Mouse (Mus musculus) kidney, embryonic 14.5 days (tissue): ENCODE data around the gene Irs4. TPM values are rescaled to one million over a fixed set of nuclear protein-coding genes. Genes with fewer than 3 reads are reported as not detected.
A peak's percentile ranks its signal among the peaks of the same experiment; 100 is the strongest.

Source experiments
- ATAC-seq: fragments of 200-750 bp; cut with Nextera tagmentation; 2 replicates; pipeline ENCODE4 v1.8.0; 2017; ENCODE audit warnings: moderate number of reproducible peaks, mild to moderate bottlenecking, moderate TSS enrichment, moderate library complexity; ENCODE audit not compliant: low FRiP score, low TSS enrichment
- H3K27ac ChIP-seq: fragments of 300-500 bp; sonication (generic); 2 replicates; pipeline ENCODE4 v1.5.1; 2014; ENCODE audit warnings: low read depth, mild to moderate bottlenecking, low read length, moderate library complexity, mixed read lengths
- H3K27me3 ChIP-seq: fragments of 300-500 bp; sonication (generic); 2 replicates; pipeline ENCODE4 v1.6.1; 2014; ENCODE audit warnings: mild to moderate bottlenecking, low read length; ENCODE audit not compliant: control insufficient read depth, insufficient read depth
- H3K36me3 ChIP-seq: fragments of 300-500 bp; sonication (generic); 2 replicates; pipeline ENCODE4 v1.6.1; 2014; ENCODE audit warnings: low read length, mixed read lengths; ENCODE audit not compliant: control insufficient read depth, insufficient read depth
- H3K4me1 ChIP-seq: fragments of 300-500 bp; sonication (generic); 2 replicates; pipeline ENCODE4 v1.6.1; 2014; ENCODE audit warnings: low read length, mixed read lengths; ENCODE audit not compliant: control insufficient read depth, insufficient read depth
- H3K4me2 ChIP-seq: fragments of 300-500 bp; sonication (generic); replicated peaks from 2 replicates; pipeline ENCODE4 v1.6.1; 2014; ENCODE audit warnings: low read depth, mild to moderate bottlenecking, low read length
- H3K4me3 ChIP-seq: fragments of 300-500 bp; sonication (generic); 2 replicates; pipeline ENCODE4 v1.5.1; 2014; ENCODE audit warnings: mild to moderate bottlenecking, low read length
- H3K9ac ChIP-seq: fragments of 300-500 bp; sonication (generic); 2 replicates; pipeline ENCODE4 v1.6.1; 2014; ENCODE audit warnings: low read depth, mild to moderate bottlenecking, low read length, moderate library complexity
- H3K9me3 ChIP-seq: fragments of 300-500 bp; sonication (generic); 2 replicates; pipeline ENCODE4 v1.6.1; 2016; ENCODE audit warnings: low read length; ENCODE audit not compliant: control insufficient read depth
- WGBS: fragments of 180-500 bp; shearing (Covaris S2); extraction: QIAGEN DNeasy Blood & Tissue Kit; methylation state at CpG from one replicate; pipeline ENCODE4 v1.1.7; 2014; 5-methylcytosine and 5-hydroxymethylcytosine counted together
- polyA plus RNA-seq: library from polyadenylated mRNA; unstranded; fragments of >200 nt; fragmentation: Nextera tagmentation; extraction: Ambion mirVana; gene quantifications from 2 replicates; pipeline ENCODE4 v1.2.1, GENCODE M21; 2014

Gene Irs4
- polyA plus RNA-seq = 0.04 and 0.19 TPM in 2 replicates

GRCm38 (mm10) chrX:141724937-141725918, at the start of gene Irs4:
Gene Irs4 (minus strand): TSS chrX:141725263.
- ATAC-seq = peak; percentile 79
- H3K4me1 ChIP-seq = no peaks in the 10 kb centered on the region
- H3K27me3 ChIP-seq = peaks cover 59% of the 10 kb centered on the region
- H3K27ac ChIP-seq = no peak within 1 kb of the TSS
- peak within 1 kb of the TSS; percentile 55 for H3K4me2 ChIP-seq
- 22% methylated on average over 51 of the region's 51 CpGs for WGBS
- H3K4me3 ChIP-seq = peak within 1 kb of the TSS; percentile 35
- H3K9ac ChIP-seq = no peak within 1 kb of the TSS
- no peaks in the 10 kb centered on the region for H3K36me3 ChIP-seq
- H3K9me3 ChIP-seq = no peaks in the 10 kb centered on the region

- no peak overlapping the region for H3K4me2 ChIP-seq
- no peaks in the 10 kb centered on the region for H3K27me3 ChIP-seq
- H3K36me3 ChIP-seq = no peaks in the 10 kb centered on the region
- H3K4me3 ChIP-seq = no peak overlapping the region
- no peak overlapping the region for H3K27ac ChIP-seq
- no peaks in the 10 kb centered on the region for H3K4me1 ChIP-seq
- 66% methylated on average over 2 of the region's 2 CpGs for WGBS
- no peaks in the 10 kb centered on the region for H3K9me3 ChIP-seq
- no peak overlapping the region for H3K9ac ChIP-seq
- no peak for ATAC-seq
These were observed 25.3 kb upstream of the Irs4 start for GRCm38 (mm10) chrX:141750360-141750759.

DNA sequence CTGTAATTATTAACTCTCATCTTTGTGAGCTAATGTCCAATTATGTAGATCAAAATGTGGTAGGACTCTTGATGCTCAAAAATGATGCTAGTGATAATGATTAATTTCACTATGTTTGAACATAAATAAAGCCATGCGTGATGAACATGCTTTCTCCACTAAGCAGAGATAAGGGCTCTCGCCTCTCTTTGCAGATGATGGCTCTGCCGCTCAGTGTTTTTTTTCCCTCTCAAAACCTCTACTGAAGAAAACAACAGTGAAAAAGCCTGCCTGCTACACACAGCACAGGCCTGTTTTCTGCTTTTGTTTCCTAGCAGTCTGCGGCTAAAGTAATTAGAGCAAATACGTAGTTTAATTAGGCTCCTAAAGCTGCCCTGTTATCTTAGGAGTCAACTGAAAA, 4.5 kb upstream of the Irs4 start:
- H3K4me3 ChIP-seq = no peak overlapping the region
- ATAC-seq = no peak
- no peak overlapping the region for H3K4me2 ChIP-seq
- H3K36me3 ChIP-seq = no peaks in the 10 kb centered on the region
- H3K27ac ChIP-seq = no peak overlapping the region
- no peaks in the 10 kb centered on the region for H3K9me3 ChIP-seq
- no peaks in the 10 kb centered on the region for H3K4me1 ChIP-seq
- no peak overlapping the region for H3K9ac ChIP-seq
- H3K27me3 ChIP-seq = peaks cover 19% of the 10 kb centered on the region
- WGBS = 78% methylated on average over 5 of the region's 5 CpGs

DNA sequence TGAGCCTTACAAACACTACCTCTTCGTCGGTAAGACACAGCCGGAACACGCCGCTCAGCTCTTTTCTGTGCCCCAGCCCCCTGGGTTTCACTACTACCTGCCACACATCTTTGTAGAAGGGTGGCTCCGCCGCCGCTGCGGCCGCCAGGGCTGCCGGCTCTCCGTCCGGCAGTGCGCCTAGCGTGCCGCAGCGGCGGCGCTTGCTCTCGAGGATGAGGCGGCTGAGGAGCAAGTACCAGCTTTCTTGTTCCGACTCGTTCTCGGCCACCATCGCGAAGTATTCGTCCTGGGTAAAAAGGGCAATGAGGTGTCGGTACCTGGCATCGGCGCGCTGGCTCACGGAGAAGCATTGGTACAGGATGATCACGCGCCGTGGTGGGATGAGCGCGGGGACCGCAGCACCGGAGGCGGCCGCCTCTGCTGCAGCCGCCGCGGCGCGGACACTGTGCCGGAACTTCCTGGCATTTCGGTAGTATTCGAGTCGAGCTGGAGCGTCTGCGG, 622 bp downstream of the Irs4 start:
- peak overlapping the region; percentile 55 for H3K4me2 ChIP-seq
- 32% methylated on average over 52 of the region's 52 CpGs for WGBS
- peaks cover 64% of the 10 kb centered on the region for H3K27me3 ChIP-seq
- no peaks in the 10 kb centered on the region for H3K36me3 ChIP-seq
- H3K9me3 ChIP-seq = no peaks in the 10 kb centered on the region
- ATAC-seq = 0 out of 2 replicates have a peak, but pooled peaks have one; percentile 17
- no peak overlapping the region for H3K27ac ChIP-seq
- H3K4me3 ChIP-seq = peak overlapping the region; percentile 35
- no peaks in the 10 kb centered on the region for H3K4me1 ChIP-seq
- no peak overlapping the region for H3K9ac ChIP-seq

DNA sequence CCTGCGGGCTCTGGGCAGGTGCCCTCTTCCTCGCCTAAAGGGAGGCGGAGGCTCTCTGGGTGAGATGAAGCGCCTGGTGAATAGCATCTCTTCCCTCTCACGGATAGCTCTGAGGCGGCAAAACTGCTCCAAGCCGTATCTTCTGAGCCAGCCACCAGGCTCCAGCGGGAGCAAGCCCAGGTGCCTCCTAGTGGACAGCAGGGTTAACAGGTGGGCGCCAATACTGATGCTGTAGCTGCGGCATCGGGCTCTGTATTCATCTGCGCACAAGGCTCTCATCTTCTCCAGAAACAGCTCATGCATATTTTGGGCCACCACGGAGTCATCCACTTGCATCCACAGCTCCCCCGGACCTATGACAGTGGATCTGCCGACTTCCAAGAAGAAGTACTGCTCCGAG, 1.1 kb downstream of the Irs4 start:
- H3K27me3 ChIP-seq = peaks cover 64% of the 10 kb centered on the region
- peak overlapping the region; percentile 55 for H3K4me2 ChIP-seq
- H3K4me1 ChIP-seq = no peaks in the 10 kb centered on the region
- H3K27ac ChIP-seq = no peak overlapping the region
- WGBS = 28% methylated on average over 16 of the region's 16 CpGs
- peak; percentile 63; the same call in 1 of the 2 replicates for ATAC-seq
- no peak overlapping the region for H3K9ac ChIP-seq
- H3K36me3 ChIP-seq = no peaks in the 10 kb centered on the region
- H3K4me3 ChIP-seq = peak overlapping the region; percentile 35
- H3K9me3 ChIP-seq = no peaks in the 10 kb centered on the region

DNA sequence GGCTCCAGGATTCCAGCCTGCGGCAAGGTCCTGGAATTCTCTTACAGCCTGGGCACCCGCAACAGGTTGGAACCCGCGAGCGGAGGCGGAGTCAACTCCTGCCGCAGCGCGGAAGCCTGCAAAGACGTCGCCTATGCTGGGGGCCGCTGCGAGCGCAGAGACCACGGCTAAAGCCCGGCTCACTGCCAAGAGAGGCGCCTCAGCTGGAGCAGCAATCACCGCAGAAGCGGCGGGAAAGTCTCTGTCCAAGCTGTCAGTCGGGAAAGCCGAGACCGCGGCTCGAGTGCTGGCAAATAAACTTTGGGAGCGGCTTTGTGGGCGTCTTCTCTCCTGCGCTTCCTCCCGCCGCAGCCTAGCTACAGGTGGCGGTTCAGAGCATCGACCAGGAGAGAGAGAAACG, 3.3 kb downstream of the Irs4 start:
- no peak overlapping the region for H3K27ac ChIP-seq
- peak overlapping the region; percentile 37 for H3K4me3 ChIP-seq
- H3K9me3 ChIP-seq = no peaks in the 10 kb centered on the region
- H3K27me3 ChIP-seq = peaks cover 59% of the 10 kb centered on the region
- no peak for ATAC-seq
- WGBS = 27% methylated on average over 33 of the region's 33 CpGs
- H3K36me3 ChIP-seq = no peaks in the 10 kb centered on the region
- no peaks in the 10 kb centered on the region for H3K4me1 ChIP-seq
- H3K9ac ChIP-seq = no peak overlapping the region
- peak overlapping the region; percentile 47 for H3K4me2 ChIP-seq

Other genes starting within 250 kb of the Irs4 start
- 16.3 and 21.0 TPM in 2 replicates for gene Col4a5, start 249.9 kb downstream of the Irs4 start, polyA plus RNA-seq
- not detected in 2 replicates for gene Gm15294, start 150.0 kb upstream of the Irs4 start, polyA plus RNA-seq